Mouse (Mus musculus) olfactory bulb, adult 2 months (tissue): ENCODE results near the gene Lhfp. TPM values are rescaled to one million over a fixed set of nuclear protein-coding genes. Genes with fewer than 3 reads are reported as not detected.

ENCODE experiments used
- H3K27ac ChIP-seq: fragments of 200-500 bp; 2 replicates; pipeline ENCODE4 v1.5.1; 2012; ENCODE audit warnings: low read depth, low read length; ENCODE audit not compliant: insufficient read depth
- H3K4me1 ChIP-seq: fragments of 200-500 bp; 2 replicates; pipeline ENCODE4 v1.6.1; 2012; ENCODE audit warnings: low read length; ENCODE audit not compliant: control insufficient read depth, insufficient read depth
- H3K4me3 ChIP-seq: fragments of 200-500 bp; 2 replicates; pipeline ENCODE4 v1.5.1; 2012; ENCODE audit warnings: mild to moderate bottlenecking, low read depth, low read length, moderate library complexity; ENCODE audit not compliant: insufficient read depth
- CTCF ChIP-seq: fragments of 200-500 bp; IDR thresholded peaks from 2 replicates; pipeline ENCODE4 v1.5.1; 2012; ENCODE audit warnings: low read depth, mild to moderate bottlenecking, low read length, moderate library complexity; ENCODE audit not compliant: insufficient read depth
- POLR2A ChIP-seq: fragments of 200-500 bp; IDR thresholded peaks from 2 replicates; pipeline ENCODE4 v1.6.1; 2012; ENCODE audit warnings: mild to moderate bottlenecking, low read depth, low read length, moderate library complexity; ENCODE audit not compliant: insufficient read depth
- WGBS: fragments of 180-500 bp; shearing (Covaris S2); methylation state at CpG from one replicate; pipeline ENCODE4 v1.1.7; 2018; 5-methylcytosine and 5-hydroxymethylcytosine counted together
- polyA plus RNA-seq: library from polyadenylated mRNA; stranded (reverse); fragments of >200 nt; gene quantifications from 2 replicates; pipeline ENCODE4 v1.2.4, GENCODE M21; 2012; ENCODE audit warnings: low replicate concordance; ENCODE audit not compliant: missing spikeins, insufficient read depth, insufficient read length

Lhfp gene
- polyA plus RNA-seq, 1 experiment: not detected

- H3K4me1 ChIP-seq: peaks cover 4% of the 10 kb centered on the region
- no peak for TF ChIP-seq CTCF
- TF ChIP-seq POLR2A: no peak
- H3K4me3 ChIP-seq: no peak overlapping the region
- WGBS: 69% methylated on average over 2 of the region's 2 CpGs
- no peak overlapping the region for H3K27ac ChIP-seq
Measured at GRCm38 (mm10) chr3:53145526-53145925, 104.2 kb downstream of the Lhfp start.

GRCm38 (mm10) chr3:53145946-53146345 lies 104.6 kb downstream of the Lhfp start:
- Histone ChIP-seq H3K4me1 (peaks cover 4% of the 10 kb centered on the region), H3K27ac (no peak overlapping the region), H3K4me3 (no peak overlapping the region)
- 82% methylated on average over 5 of the region's 5 CpGs for WGBS
- TF ChIP-seq POLR2A: no peak
- TF ChIP-seq CTCF: no peak

DNA sequence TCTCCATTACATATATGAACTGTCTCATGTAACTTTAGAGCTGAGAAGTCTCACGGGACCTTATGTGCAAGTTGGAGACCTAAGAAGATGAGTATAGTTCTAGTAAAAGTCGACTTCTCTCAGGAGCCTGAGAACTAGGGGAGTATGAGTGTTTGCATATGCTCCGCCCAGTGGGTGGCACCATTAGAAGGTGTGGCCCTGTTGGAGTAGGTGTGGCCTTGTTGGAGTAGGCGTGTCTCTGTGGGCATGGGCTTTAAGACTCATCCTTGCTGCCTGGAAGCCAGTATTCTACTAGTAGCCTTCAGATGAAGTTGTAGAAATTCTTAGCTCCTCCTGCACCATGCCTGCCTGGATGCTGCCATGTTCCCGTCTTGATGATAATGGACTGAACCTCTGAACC lies 105.7 kb downstream of the Lhfp start:
- Histone ChIP-seq H3K4me1 (peaks cover 4% of the 10 kb centered on the region), H3K27ac (no peak overlapping the region), H3K4me3 (no peak overlapping the region)
- WGBS: 94% methylated on average over 5 of the region's 5 CpGs
- TF ChIP-seq CTCF: no peak

DNA sequence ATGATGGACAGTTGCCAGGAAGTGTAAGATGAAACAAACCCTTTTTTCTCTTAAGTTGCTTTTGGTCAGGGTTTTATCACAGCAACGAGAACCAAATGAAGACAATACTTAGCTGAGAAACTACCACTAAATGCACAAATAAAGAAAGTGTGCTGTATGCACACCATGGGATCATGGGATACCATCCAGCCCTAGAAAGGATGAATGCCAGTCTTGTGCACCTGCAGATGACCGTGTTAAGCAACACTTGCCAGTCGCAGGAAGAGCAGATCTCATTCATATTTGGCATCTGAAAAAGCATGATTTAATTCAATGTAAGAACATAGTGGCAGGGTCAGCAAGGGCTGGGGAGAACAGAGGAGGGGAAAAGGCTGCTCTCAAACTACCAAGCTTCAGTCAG lies 107.4 kb downstream of the Lhfp start:
- no peak for TF ChIP-seq POLR2A
- TF ChIP-seq CTCF: no peak
- WGBS: 85% methylated on average over 3 of the region's 3 CpGs
- Histone ChIP-seq H3K4me3 (no peak overlapping the region), H3K4me1 (peaks cover 4% of the 10 kb centered on the region), H3K27ac (no peak overlapping the region)

GRCm38 (mm10) chr3:53149625-53150320 lies 108.4 kb downstream of the Lhfp start:
- Histone ChIP-seq H3K4me3 (no peak overlapping the region), H3K27ac (no peak overlapping the region), H3K4me1 (peaks cover 4% of the 10 kb centered on the region)
- no peak for TF ChIP-seq CTCF
- 96% methylated on average over 7 of the region's 7 CpGs for WGBS

DNA sequence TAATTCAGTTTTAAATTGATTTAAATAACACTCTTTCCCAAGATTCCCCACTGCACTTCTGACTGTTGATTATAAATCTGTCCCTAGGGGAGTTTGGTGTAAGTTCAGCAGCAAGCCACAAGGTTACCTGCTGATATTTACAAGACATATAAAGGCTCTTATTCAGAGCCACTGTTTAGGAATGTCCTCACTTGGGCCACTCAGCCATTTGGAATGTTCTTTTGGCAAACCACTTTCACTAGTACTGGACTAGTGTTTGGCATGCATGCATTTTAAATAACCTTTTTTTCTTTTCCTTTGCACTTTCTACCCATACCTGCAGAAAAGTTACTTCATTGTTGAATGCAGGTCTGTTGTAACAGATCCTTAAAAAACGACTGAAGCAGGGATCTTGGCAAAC lies 109.8 kb downstream of the Lhfp start:
- no peak for TF ChIP-seq CTCF
- TF ChIP-seq POLR2A: no peak
- no peak overlapping the region for H3K4me3 ChIP-seq
- 62% methylated on average over 1 of the region's 1 CpGs for WGBS
- no peak overlapping the region for H3K27ac ChIP-seq
- H3K4me1 ChIP-seq: peaks cover 4% of the 10 kb centered on the region

- no peak overlapping the region for H3K27ac ChIP-seq
- no peak for TF ChIP-seq POLR2A
- TF ChIP-seq CTCF: no peak
- H3K4me1 ChIP-seq: peaks cover 4% of the 10 kb centered on the region
- 87% methylated on average over 1 of the region's 1 CpGs for WGBS
- H3K4me3 ChIP-seq: no peak overlapping the region
Measured at GRCm38 (mm10) chr3:53151607-53152006, 110.3 kb downstream of the Lhfp start.

GRCm38 (mm10) chr3:53161963-53162362 lies 120.6 kb downstream of the Lhfp start:
- Histone ChIP-seq H3K27ac (no peak overlapping the region), H3K4me1 (no peaks in the 10 kb centered on the region), H3K4me3 (no peak overlapping the region)
- TF ChIP-seq CTCF (no peak), POLR2A (no peak)
- WGBS: 58% methylated on average over 3 of the region's 3 CpGs

GRCm38 (mm10) chr3:53165281-53165680 lies 124.0 kb downstream of the Lhfp start:
- Histone ChIP-seq H3K4me1 (0 out of 2 replicates have a peak, but pooled peaks cover 2% of the 10 kb centered on the region), H3K27ac (no peak overlapping the region), H3K4me3 (no peak overlapping the region)
- no peak for TF ChIP-seq POLR2A
- TF ChIP-seq CTCF: no peak
- WGBS: 80% methylated on average over 10 of the region's 10 CpGs

- no peak overlapping the region for H3K4me3 ChIP-seq
- no peak overlapping the region for H3K27ac ChIP-seq
- WGBS: 75% methylated on average over 8 of the region's 8 CpGs
- TF ChIP-seq POLR2A: no peak
- TF ChIP-seq CTCF: no peak
- H3K4me1 ChIP-seq: 0 out of 2 replicates have a peak, but pooled peaks cover 2% of the 10 kb centered on the region
Measured at GRCm38 (mm10) chr3:53166001-53166400, 124.7 kb downstream of the Lhfp start.
